Comparison of ENCODE assay signal across 9 mouse cellular contexts in the genomic region with DNA sequence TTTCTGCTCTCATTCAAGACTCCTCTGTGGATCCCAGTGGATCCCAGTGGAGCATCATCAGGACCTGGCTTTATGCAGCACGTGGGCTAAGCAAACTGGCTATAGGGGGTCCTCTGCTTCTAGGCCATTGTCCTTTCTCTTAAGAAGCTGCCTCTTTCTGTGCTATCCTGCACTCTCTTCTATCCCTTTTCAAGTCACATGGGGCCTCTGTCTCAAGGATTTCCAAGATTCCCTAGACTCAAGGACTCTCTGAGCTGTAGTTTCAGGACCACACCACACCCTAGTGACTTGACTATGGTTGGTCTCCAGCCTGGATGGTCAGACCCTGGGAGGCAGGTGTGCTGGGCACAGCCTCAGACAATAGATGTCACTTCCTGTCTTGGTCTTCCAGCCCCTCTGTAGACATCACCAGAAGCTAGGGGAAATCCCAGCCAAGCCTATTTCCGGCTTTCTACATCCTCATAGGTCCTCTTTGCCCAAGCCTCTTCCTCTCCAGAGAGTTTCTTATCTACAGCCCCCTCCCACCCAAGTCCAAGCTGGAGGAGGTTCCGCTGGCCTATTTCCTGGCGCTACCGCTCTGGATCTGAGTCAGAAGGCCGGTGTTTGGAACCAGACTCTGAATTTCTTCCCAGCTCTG.
DNase-seq lines count a peak whose midpoint lies in the region; ATAC-seq and TF ChIP-seq lines count a peak whose summit lies in the region.
"Had no signal": no experiment of that assay in that cellular context is flagged by ENCODE, and none has a peak within 500 bp of the region (broad histone marks: within the 10 kb centered on the region; RNA-seq: fewer than 3 reads in every experiment).

No protein-coding gene starts in this region.

- H3K9ac ChIP-seq in lung, postnatal 0 days (replicated peaks; ENCODE audit: low read depth): no peak overlapping the region
- H3K9ac ChIP-seq in intestine, embryonic 15.5 days: no peak overlapping the region
- H3K9ac ChIP-seq: limb, embryonic 13.5 days; neural tube, embryonic 15.5 days had no signal

- WGBS in lung, postnatal 0 days: 58% methylated on average over 6 of the region's 6 CpGs
- 79% methylated on average over 6 of the region's 6 CpGs for WGBS in intestine, embryonic 15.5 days

- no peak overlapping the region for H3K4me3 ChIP-seq in lung, postnatal 0 days (ENCODE audit: low read depth, low read length)
- H3K4me3 ChIP-seq in intestine, embryonic 15.5 days (replicated peaks): no peak overlapping the region
- H3K4me3 ChIP-seq: limb, embryonic 13.5 days; neural tube, embryonic 15.5 days had no signal

- H3K27me3 ChIP-seq in lung, postnatal 0 days (replicated peaks; ENCODE audit: insufficient read depth, low read length): no peaks in the 10 kb centered on the region
- no peaks in the 10 kb centered on the region for H3K27me3 ChIP-seq in intestine, embryonic 15.5 days (replicated peaks)
- H3K27me3 ChIP-seq: limb, embryonic 13.5 days; neural tube, embryonic 15.5 days had no signal

- no peaks in the 10 kb centered on the region for H3K9me3 ChIP-seq in lung, postnatal 0 days (ENCODE audit: low read length)
- no peaks in the 10 kb centered on the region for H3K9me3 ChIP-seq in intestine, embryonic 15.5 days
- H3K9me3 ChIP-seq: limb, embryonic 13.5 days; neural tube, embryonic 15.5 days had no signal

- no peak overlapping the region for H3K4me2 ChIP-seq in lung, postnatal 0 days (replicated peaks; ENCODE audit: low read depth, low read length)
- H3K4me2 ChIP-seq in intestine, embryonic 15.5 days (replicated peaks): no peak overlapping the region
- H3K4me2 ChIP-seq: limb, embryonic 13.5 days; neural tube, embryonic 15.5 days had no signal

- H3K27ac ChIP-seq in lung, postnatal 0 days (ENCODE audit: low read length): peak overlapping the region; percentile 68
- no peak overlapping the region for H3K27ac ChIP-seq in intestine, embryonic 15.5 days
- H3K27ac ChIP-seq: neural tube, embryonic 15.5 days had no signal

- no peak for TF ChIP-seq CTCF in lung, postnatal 0 days (IDR thresholded peaks at IDR 0.05)

- peak; percentile 95 for ATAC-seq in lung, postnatal 0 days
- no peak for ATAC-seq in intestine, embryonic 15.5 days
- no peak for ATAC-seq in cerebellum, adult (ENCODE audit: insufficient number of reproducible peaks, low FRiP score, low TSS enrichment)

- no peaks in the 10 kb centered on the region for H3K36me3 ChIP-seq in lung, postnatal 0 days (ENCODE audit: insufficient read depth, low read length)
- no peaks in the 10 kb centered on the region for H3K36me3 ChIP-seq in intestine, embryonic 15.5 days
- H3K36me3 ChIP-seq: limb, embryonic 13.5 days; neural tube, embryonic 15.5 days had no signal

- DNase-seq in B cell, adult 2 months: peak; percentile 52 to 54
- peak; percentile 39 to 45 for DNase-seq in adrenal gland, postnatal 36 days
- DNase-seq in heart, postnatal 25 days (ENCODE audit: low spot score): peak; percentile 67
- DNase-seq in lung, postnatal 0 days (ENCODE audit: low spot score): peak; percentile 78
- DNase-seq in frontal cortex, postnatal 10 days (ENCODE audit: low spot score in 2 of 2): no peak

- intact Hi-C loops in heart, postnatal 25 days (cut with DNase I): loop anchor here (10.0 kb wide), 1 partner anchor 174 kb away; no protein-coding TSS in a partner anchor

- peak; percentile 87 for TF ChIP-seq EP300 in lung, postnatal 0 days (IDR thresholded peaks at IDR 0.05)

- peaks cover 4% of the 10 kb centered on the region; the same call in 1 of the 2 replicates for H3K4me1 ChIP-seq in lung, postnatal 0 days (ENCODE audit: insufficient read depth, low read depth, low read length)
- no peaks in the 10 kb centered on the region for H3K4me1 ChIP-seq in intestine, embryonic 15.5 days (replicated peaks)

Comparison
In these comparisons a context has a peak if more than half of its experiments do, and no peak if none do; other contexts are left out.
1. DNase-seq: peak in B cell, adult 2 months (2 of 2), adrenal gland, postnatal 36 days (2 of 2), heart, postnatal 25 days (single experiment) and lung, postnatal 0 days (single experiment); none in frontal cortex, postnatal 10 days (0 of 2).